Mouse (Mus musculus): ENCODE data around the gene Ano10.

- TF ChIP-seq CTCF (IDR thresholded peaks at IDR 0.05; ENCODE audit: borderline replicate concordance, insufficient read depth, low read length) (no peak), POLR2A (IDR thresholded peaks at IDR 0.05; ENCODE audit: low read depth, low read length) (no peak)
Measured at GRCm38 (mm10) chr9:122287526-122287925, 6.7 kb downstream of the Ano10 start.

Measured in embryonic fibroblast, embryonic 13.5 days (primary cell).